Mouse (Mus musculus) adrenal gland, adult 8-10 months (tissue): Measurements from ENCODE around the gene Susd4. TPM values are rescaled to one million over a fixed set of nuclear protein-coding genes. Genes with fewer than 3 reads are reported as not detected.

Source experiments
- DNase-seq: peaks from one replicate; pipeline ENCODE4 v3.0.0; 2022
- total RNA-seq, 4 experiments: library from RNA; stranded (reverse); gene quantifications; 2 replicates each; pipeline ENCODE4 v1.2.4; 2022

Susd4 gene
- total RNA-seq, 4 experiments from 2014 or later, result 6.2 to 10.4 (median 7.4) TPM

- DNase-seq, result no peak
Observed at GRCm38 (mm10) chr1:182861671-182862358, 98.2 kb downstream of the Susd4 start.

GRCm38 (mm10) chr1:182863396-182863795 is 99.7 kb downstream of the Susd4 start:
- DNase-seq, result no peak

- DNase-seq, result no peak
Observed at GRCm38 (mm10) chr1:182867886-182868285, 104.2 kb downstream of the Susd4 start.

- peak; percentile 40 for DNase-seq
Observed at GRCm38 (mm10) chr1:182868432-182869113, 104.9 kb downstream of the Susd4 start.

- no peak for DNase-seq
Observed at GRCm38 (mm10) chr1:182869114-182869456, 105.4 kb downstream of the Susd4 start.

GRCm38 (mm10) chr1:182878156-182878555 is 114.5 kb downstream of the Susd4 start:
- DNase-seq, result no peak

- DNase-seq, result no peak
Observed at GRCm38 (mm10) chr1:182878719-182879118, 115.1 kb downstream of the Susd4 start.

GRCm38 (mm10) chr1:182881246-182881645 is 117.6 kb downstream of the Susd4 start:
- no peak for DNase-seq

GRCm38 (mm10) chr1:182882611-182883010 is 119.0 kb downstream of the Susd4 start:
- DNase-seq, result no peak

GRCm38 (mm10) chr1:182895698-182896097 is 132.0 kb downstream of the Susd4 start:
- DNase-seq, result no peak

GRCm38 (mm10) chr1:182897071-182897470 is 133.4 kb downstream of the Susd4 start:
- no peak for DNase-seq

- DNase-seq, result no peak
Observed at GRCm38 (mm10) chr1:182897506-182898138, 134.0 kb downstream of the Susd4 start.

- DNase-seq, result no peak
Observed at GRCm38 (mm10) chr1:182902095-182902494, 138.4 kb downstream of the Susd4 start.

- DNase-seq, result peak; percentile 19
Observed at GRCm38 (mm10) chr1:182902906-182903305, 139.2 kb downstream of the Susd4 start.

- DNase-seq, result no peak
Observed at GRCm38 (mm10) chr1:182905669-182906068, 142.0 kb downstream of the Susd4 start.

- DNase-seq, result peak; percentile 97
Observed at GRCm38 (mm10) chr1:182908050-182909036, 144.7 kb downstream of the Susd4 start.

- DNase-seq, result no peak
Observed at GRCm38 (mm10) chr1:182909066-182909465, 145.4 kb downstream of the Susd4 start.

- DNase-seq, result no peak
Observed at GRCm38 (mm10) chr1:182909596-182909995, 145.9 kb downstream of the Susd4 start.

- no peak for DNase-seq
Observed at GRCm38 (mm10) chr1:182912591-182912990, 148.9 kb downstream of the Susd4 start.

- no peak for DNase-seq
Observed at GRCm38 (mm10) chr1:182914121-182914908, 150.7 kb downstream of the Susd4 start.

GRCm38 (mm10) chr1:182916166-182916565 is 152.5 kb downstream of the Susd4 start:
- DNase-seq, result no peak
